Mouse (Mus musculus) cerebellum, postnatal 10 days (tissue): Measurements from ENCODE around the gene Fam53b.

ENCODE experiments used
- DNase-seq, 2 experiments: peaks; one replicate each; pipeline ENCODE4 v3.0.0; 2021; ENCODE audit warnings: mixed read lengths in 2 of 2

Fam53b gene

GRCm38 (mm10) chr7:132734222-132734621, 79.5 kb downstream of the Fam53b start:
- DNase-seq: no peak

GRCm38 (mm10) chr7:132733521-132733920, 80.2 kb downstream of the Fam53b start:
- DNase-seq: peak; percentile 42 to 55

GRCm38 (mm10) chr7:132732136-132732789, 81.4 kb downstream of the Fam53b start:
- peak in 1 of 2 experiments; percentile 42 for DNase-seq

- DNase-seq: no peak
These were observed 82.1 kb downstream of the Fam53b start for GRCm38 (mm10) chr7:132731558-132731957.

GRCm38 (mm10) chr7:132730510-132730909, 83.2 kb downstream of the Fam53b start:
- DNase-seq: peak; percentile 58 to 73

GRCm38 (mm10) chr7:132729093-132729831, 84.4 kb downstream of the Fam53b start:
- no peak for DNase-seq

GRCm38 (mm10) chr7:132726106-132726861, 87.4 kb downstream of the Fam53b start:
- DNase-seq: no peak

GRCm38 (mm10) chr7:132724501-132725062, 89.1 kb downstream of the Fam53b start:
- DNase-seq: peak; percentile 70 to 79

- DNase-seq: peak; percentile 98
These were observed 89.8 kb downstream of the Fam53b start for GRCm38 (mm10) chr7:132723906-132724305.

- peak; percentile 63 to 67 for DNase-seq
These were observed 91.0 kb downstream of the Fam53b start for GRCm38 (mm10) chr7:132722401-132723370.

GRCm38 (mm10) chr7:132720562-132720961, 93.1 kb downstream of the Fam53b start:
- DNase-seq: peak; percentile 89 to 93

- DNase-seq: no peak
These were observed 94.1 kb downstream of the Fam53b start for GRCm38 (mm10) chr7:132719570-132719969.

GRCm38 (mm10) chr7:132715259-132715658, 98.4 kb downstream of the Fam53b start:
- DNase-seq: peak; percentile 55 to 63

GRCm38 (mm10) chr7:132714236-132714923, 99.3 kb downstream of the Fam53b start:
- DNase-seq: peak; percentile 9 to 49

- no peak for DNase-seq
These were observed 100.1 kb downstream of the Fam53b start for GRCm38 (mm10) chr7:132713483-132714126.

GRCm38 (mm10) chr7:132712956-132713355, 100.7 kb downstream of the Fam53b start:
- DNase-seq: no peak

- DNase-seq: peak in 1 of 2 experiments; percentile 31
These were observed 101.5 kb downstream of the Fam53b start for GRCm38 (mm10) chr7:132712044-132712708.

- DNase-seq: no peak
These were observed 102.1 kb downstream of the Fam53b start for GRCm38 (mm10) chr7:132711579-132711978.

GRCm38 (mm10) chr7:132705130-132705529, 108.6 kb downstream of the Fam53b start:
- no peak for DNase-seq

- peak in 1 of 2 experiments; percentile 42 for DNase-seq
These were observed 109.3 kb downstream of the Fam53b start for GRCm38 (mm10) chr7:132704310-132704875.
